Mouse (Mus musculus) liver, postnatal 0 days (tissue): ENCODE results near the gene Gm28043.

Source experiments
- CTCF ChIP-seq: sonication (generic); IDR thresholded peaks from 2 replicates; pipeline ENCODE4 v1.5.1; 2016; ENCODE audit warnings: antibody characterized with exemption, low read depth
- EP300 ChIP-seq: IDR thresholded peaks from 2 replicates; pipeline ENCODE4 v1.6.1; 2016; ENCODE audit warnings: antibody characterized with exemption, low read depth, mild to moderate bottlenecking

- TF ChIP-seq CTCF = no peak
- TF ChIP-seq EP300 = no peak
These were observed 30.4 kb upstream of the Gm28043 start for GRCm38 (mm10) chr17:29584306-29584705.
